Mouse (Mus musculus): ENCODE data around the gene St6gal1. TPM values are rescaled to one million over a fixed set of nuclear protein-coding genes. Genes with fewer than 3 reads are reported as not detected.

The St6gal1 gene
- polyA plus RNA-seq, 1 experiment from 2014 or later, result 7.7 TPM

GRCm38 (mm10) chr16:23376189-23376588 lies 151.6 kb downstream of the St6gal1 start:
- no peak overlapping the region for H3K27ac ChIP-seq (replicated peaks)
- ATAC-seq (ENCODE audit: low FRiP score, low TSS enrichment) (no peak), DNase-seq (ENCODE audit: low spot score) (no peak)
- H3K27me3 ChIP-seq (ENCODE audit: control insufficient read depth, insufficient read depth, low read length), result no peaks in the 10 kb centered on the region
- H3K36me3 ChIP-seq (ENCODE audit: control insufficient read depth, insufficient read depth, low read length), result no peaks in the 10 kb centered on the region
- no peaks in the 10 kb centered on the region for H3K9me3 ChIP-seq (ENCODE audit: control insufficient read depth, low read length)
- TF ChIP-seq EP300 (optimal IDR thresholded peaks at IDR 0.05) (no peak), CTCF (IDR thresholded peaks at IDR 0.05; ENCODE audit: low read depth) (peak; percentile 52)
- WGBS, result 48% methylated on average over 10 of the region's 10 CpGs
- no peak overlapping the region for H3K9ac ChIP-seq (ENCODE audit: low read length)
- no peaks in the 10 kb centered on the region for H3K4me1 ChIP-seq (replicated peaks; ENCODE audit: control insufficient read depth, insufficient read depth)
- no peak overlapping the region for H3K4me3 ChIP-seq (ENCODE audit: low read depth, low read length)
- no peak overlapping the region for H3K4me2 ChIP-seq (replicated peaks; ENCODE audit: low read depth)

GRCm38 (mm10) chr16:23379536-23380230 lies 155.1 kb downstream of the St6gal1 start:
- TF ChIP-seq EP300 (optimal IDR thresholded peaks at IDR 0.05), result no peak
- TF ChIP-seq CTCF (IDR thresholded peaks at IDR 0.05; ENCODE audit: low read depth), result no peak
- DNase-seq (ENCODE audit: low spot score) (no peak), ATAC-seq (ENCODE audit: low FRiP score, low TSS enrichment) (no peak)
- H3K9ac ChIP-seq (ENCODE audit: low read length), result no peak overlapping the region
- H3K36me3 ChIP-seq (ENCODE audit: control insufficient read depth, insufficient read depth, low read length), result no peaks in the 10 kb centered on the region
- H3K27me3 ChIP-seq (ENCODE audit: control insufficient read depth, insufficient read depth, low read length), result no peaks in the 10 kb centered on the region
- H3K4me3 ChIP-seq (ENCODE audit: low read depth, low read length), result no peak overlapping the region
- H3K27ac ChIP-seq (replicated peaks), result no peak overlapping the region
- H3K4me1 ChIP-seq (replicated peaks; ENCODE audit: control insufficient read depth, insufficient read depth), result no peaks in the 10 kb centered on the region
- H3K9me3 ChIP-seq (ENCODE audit: control insufficient read depth, low read length), result no peaks in the 10 kb centered on the region
- 77% methylated on average over 3 of the region's 3 CpGs for WGBS
- H3K4me2 ChIP-seq (replicated peaks; ENCODE audit: low read depth), result no peak overlapping the region

- ATAC-seq (ENCODE audit: low FRiP score, low TSS enrichment) (no peak), DNase-seq (ENCODE audit: low spot score) (no peak)
- Histone ChIP-seq H3K36me3 (ENCODE audit: control insufficient read depth, insufficient read depth, low read length) (no peaks in the 10 kb centered on the region), H3K4me3 (ENCODE audit: low read depth, low read length) (no peak overlapping the region), H3K9ac (ENCODE audit: low read length) (no peak overlapping the region), H3K27me3 (ENCODE audit: control insufficient read depth, insufficient read depth, low read length) (no peaks in the 10 kb centered on the region), H3K27ac (replicated peaks) (no peak overlapping the region), H3K4me2 (replicated peaks; ENCODE audit: low read depth) (no peak overlapping the region), H3K4me1 (replicated peaks; ENCODE audit: control insufficient read depth, insufficient read depth) (no peaks in the 10 kb centered on the region), H3K9me3 (ENCODE audit: control insufficient read depth, low read length) (no peaks in the 10 kb centered on the region)
- TF ChIP-seq CTCF (IDR thresholded peaks at IDR 0.05; ENCODE audit: low read depth) (no peak), EP300 (optimal IDR thresholded peaks at IDR 0.05) (no peak)
Measured at GRCm38 (mm10) chr16:23384304-23384703, 159.8 kb downstream of the St6gal1 start.

DNA sequence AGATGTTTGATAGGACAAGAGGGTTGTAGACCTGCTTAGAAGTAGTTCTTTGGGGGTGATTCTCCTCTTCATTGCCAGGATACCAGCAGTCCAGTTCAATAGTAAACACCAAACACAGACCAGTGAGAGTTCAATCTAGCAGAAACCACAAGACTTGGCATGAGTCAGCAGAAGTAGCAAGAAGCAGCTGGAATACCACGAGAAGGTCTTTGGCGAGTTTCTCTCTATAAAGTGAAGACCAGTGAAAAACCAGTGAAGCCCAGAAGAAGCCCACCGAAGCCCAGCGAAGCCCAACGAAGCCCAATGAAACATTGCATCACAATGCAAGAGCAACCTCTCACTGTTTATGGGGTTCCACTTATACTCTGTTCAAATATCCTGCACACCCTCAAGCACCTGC lies 173.4 kb downstream of the St6gal1 start:
- TF ChIP-seq EP300 (optimal IDR thresholded peaks at IDR 0.05) (no peak), CTCF (IDR thresholded peaks at IDR 0.05; ENCODE audit: low read depth) (no peak)
- Histone ChIP-seq H3K9ac (ENCODE audit: low read length) (no peak overlapping the region), H3K4me3 (ENCODE audit: low read depth, low read length) (no peak overlapping the region), H3K27me3 (ENCODE audit: control insufficient read depth, insufficient read depth, low read length) (no peaks in the 10 kb centered on the region), H3K9me3 (ENCODE audit: control insufficient read depth, low read length) (no peaks in the 10 kb centered on the region), H3K27ac (replicated peaks) (no peak overlapping the region), H3K36me3 (ENCODE audit: control insufficient read depth, insufficient read depth, low read length) (no peaks in the 10 kb centered on the region), H3K4me1 (replicated peaks; ENCODE audit: control insufficient read depth, insufficient read depth) (no peaks in the 10 kb centered on the region), H3K4me2 (replicated peaks; ENCODE audit: low read depth) (no peak overlapping the region)
- no peak for ATAC-seq (ENCODE audit: low FRiP score, low TSS enrichment)
- WGBS, result 86% methylated on average over 5 of the region's 5 CpGs
- no peak for DNase-seq (ENCODE audit: low spot score)

DNA sequence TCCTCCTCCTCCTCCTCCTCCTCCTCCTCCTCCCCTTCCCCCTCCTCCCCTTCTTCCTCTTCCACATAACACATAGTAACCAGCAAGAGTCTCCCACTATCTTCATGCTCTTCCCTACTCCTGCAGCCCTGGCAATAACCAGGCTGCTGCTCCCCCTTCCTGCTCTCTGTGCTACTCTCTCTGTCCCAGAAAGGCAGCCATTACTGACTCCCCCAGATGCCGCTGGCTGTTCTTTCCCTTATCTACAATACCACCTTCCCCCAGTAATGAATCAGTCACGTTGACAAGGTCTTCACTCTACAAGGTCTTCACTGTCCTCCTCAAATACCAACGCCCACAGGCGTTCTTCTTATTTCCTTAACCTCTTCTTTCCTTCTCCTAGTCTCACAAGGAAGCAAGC lies 176.9 kb downstream of the St6gal1 start:
- no peak overlapping the region for H3K4me3 ChIP-seq (ENCODE audit: low read depth, low read length)
- no peak for TF ChIP-seq EP300 (optimal IDR thresholded peaks at IDR 0.05)
- no peak for TF ChIP-seq CTCF (IDR thresholded peaks at IDR 0.05; ENCODE audit: low read depth)
- WGBS, result 28% methylated on average over 4 of the region's 4 CpGs
- ATAC-seq (ENCODE audit: low FRiP score, low TSS enrichment) (no peak), DNase-seq (ENCODE audit: low spot score) (peak; percentile 16)
- no peak overlapping the region for H3K27ac ChIP-seq (replicated peaks)
- H3K4me2 ChIP-seq (replicated peaks; ENCODE audit: low read depth), result no peak overlapping the region
- no peaks in the 10 kb centered on the region for H3K4me1 ChIP-seq (replicated peaks; ENCODE audit: control insufficient read depth, insufficient read depth)
- no peaks in the 10 kb centered on the region for H3K9me3 ChIP-seq (ENCODE audit: control insufficient read depth, low read length)
- H3K27me3 ChIP-seq (ENCODE audit: control insufficient read depth, insufficient read depth, low read length), result no peaks in the 10 kb centered on the region
- no peaks in the 10 kb centered on the region for H3K36me3 ChIP-seq (ENCODE audit: control insufficient read depth, insufficient read depth, low read length)
- no peak overlapping the region for H3K9ac ChIP-seq (ENCODE audit: low read length)

GRCm38 (mm10) chr16:23401959-23402358 lies 177.4 kb downstream of the St6gal1 start:
- Histone ChIP-seq H3K9me3 (ENCODE audit: control insufficient read depth, low read length) (no peaks in the 10 kb centered on the region), H3K27me3 (ENCODE audit: control insufficient read depth, insufficient read depth, low read length) (no peaks in the 10 kb centered on the region), H3K36me3 (ENCODE audit: control insufficient read depth, insufficient read depth, low read length) (no peaks in the 10 kb centered on the region), H3K4me2 (replicated peaks; ENCODE audit: low read depth) (no peak overlapping the region), H3K27ac (replicated peaks) (no peak overlapping the region), H3K4me1 (replicated peaks; ENCODE audit: control insufficient read depth, insufficient read depth) (no peaks in the 10 kb centered on the region), H3K9ac (ENCODE audit: low read length) (no peak overlapping the region), H3K4me3 (ENCODE audit: low read depth, low read length) (no peak overlapping the region)
- DNase-seq (ENCODE audit: low spot score) (no peak), ATAC-seq (ENCODE audit: low FRiP score, low TSS enrichment) (no peak)
- WGBS, result 67% methylated on average over 3 of the region's 3 CpGs
- TF ChIP-seq CTCF (IDR thresholded peaks at IDR 0.05; ENCODE audit: low read depth) (no peak), EP300 (optimal IDR thresholded peaks at IDR 0.05) (no peak)

Data from stomach, postnatal 0 days (tissue).